Mouse (Mus musculus): ENCODE results near the gene Raver1.

Gene Raver1

DNA sequence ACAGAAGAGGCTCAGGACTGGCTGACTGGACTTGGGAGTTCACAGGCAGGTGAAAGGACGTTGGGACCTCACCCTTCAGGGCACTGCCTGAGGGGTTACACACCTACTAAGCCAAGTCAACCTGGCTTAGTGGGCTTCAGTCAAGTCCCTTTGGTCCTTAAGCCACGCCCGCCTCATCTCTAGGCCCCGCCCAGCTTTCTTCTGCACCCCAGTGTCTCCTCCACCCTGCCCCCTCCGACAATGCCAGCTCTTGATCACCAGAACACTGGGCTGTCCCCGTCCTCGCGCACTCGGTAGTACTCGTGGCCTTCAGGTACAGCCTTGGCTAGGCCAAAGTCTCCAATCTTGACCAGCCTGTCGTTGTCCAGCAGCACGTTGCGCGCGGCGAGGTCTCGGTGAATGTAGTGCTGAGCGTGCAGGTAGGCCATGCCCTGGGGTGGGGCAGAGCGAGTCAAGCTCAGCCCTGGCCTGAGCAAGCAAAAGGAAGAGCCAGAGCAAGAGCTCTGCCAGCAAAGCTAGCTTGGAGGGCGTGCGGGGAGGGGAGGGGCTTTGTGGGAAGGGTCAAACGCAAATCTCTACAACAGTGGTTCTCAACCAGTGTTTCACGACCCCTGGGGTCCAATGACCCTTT is 15.9 kb upstream of the Raver1 start:
- in situ Hi-C loops (cut with MboI) = no loop called here

DNA sequence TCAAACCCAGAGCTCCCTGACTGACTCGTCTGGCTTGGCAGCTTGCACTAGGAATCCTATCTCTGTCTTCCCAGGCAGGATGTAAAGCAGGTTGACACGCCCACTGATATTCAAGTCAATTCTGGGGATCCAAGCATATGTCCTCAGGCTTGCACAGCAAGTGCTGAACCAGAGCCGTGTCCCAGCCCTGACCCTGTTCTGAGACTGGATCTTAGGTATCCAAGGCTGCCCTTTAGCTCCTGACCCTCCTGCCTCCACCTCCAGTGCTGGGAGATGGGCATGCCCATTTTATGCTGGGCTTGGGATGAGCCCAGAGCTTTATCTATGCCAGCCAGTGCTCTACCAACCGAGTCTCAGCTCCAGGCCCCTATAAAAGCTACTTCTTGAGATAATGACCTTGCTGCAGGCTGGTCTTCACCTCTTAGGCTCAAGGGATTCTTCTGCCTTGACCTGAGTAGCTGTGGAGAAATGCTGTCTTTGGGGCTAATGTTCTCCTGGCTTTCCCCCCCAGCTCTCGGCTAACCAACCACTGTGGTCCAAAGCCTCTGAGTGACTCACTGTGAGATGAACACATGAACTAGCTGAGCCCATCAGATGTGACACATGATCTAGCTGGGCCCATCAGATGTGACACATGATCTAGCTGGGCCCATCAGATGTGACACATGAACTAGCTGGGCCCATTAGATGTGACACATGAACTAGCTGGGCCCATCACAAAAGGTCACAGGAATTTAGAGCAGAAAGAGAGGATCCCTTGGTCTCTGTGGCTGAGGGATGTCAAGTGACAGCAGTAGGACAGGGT is 14.2 kb upstream of the Raver1 start:
- in situ Hi-C loops (cut with MboI) = no loop called here

DNA sequence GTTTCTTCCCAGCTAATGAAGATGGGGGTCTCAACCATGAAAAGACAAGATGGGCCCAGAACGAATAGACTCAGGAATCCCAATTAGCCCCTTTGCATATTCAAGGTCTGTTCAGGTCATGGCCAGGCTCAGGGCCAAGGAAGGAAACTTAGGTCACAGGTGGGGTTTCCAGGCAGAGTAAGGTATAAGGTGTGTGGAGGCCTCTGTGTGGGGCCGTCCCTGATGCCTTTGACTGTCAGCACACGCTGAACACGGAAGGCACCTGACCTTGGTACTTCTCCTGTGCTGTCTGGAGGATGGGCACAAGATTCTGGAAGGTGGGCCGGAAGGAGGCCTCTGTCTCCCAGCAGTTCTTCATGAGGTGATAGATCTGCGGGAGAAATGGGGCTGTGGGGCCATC is 13.0 kb upstream of the Raver1 start:
- in situ Hi-C loops (cut with MboI) = no loop called here

DNA sequence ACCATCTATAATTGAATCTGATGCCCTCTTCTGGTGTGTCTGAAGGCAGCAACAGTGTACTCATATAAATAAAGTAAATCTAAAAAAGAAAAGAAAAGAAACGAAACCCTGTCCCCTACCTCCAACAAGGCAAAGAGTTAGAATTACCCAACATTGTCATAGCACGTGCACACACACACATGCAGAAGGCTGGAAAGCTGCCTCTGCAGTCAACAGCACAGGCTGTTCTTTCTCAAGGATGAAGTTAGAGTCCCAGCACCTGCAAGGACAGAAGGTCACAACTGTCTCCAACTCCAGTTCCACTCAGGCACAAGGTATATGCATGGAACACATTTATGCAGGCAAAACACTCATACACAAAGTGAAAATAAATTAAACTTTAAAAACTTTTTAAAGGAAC is 10.3 kb upstream of the Raver1 start:
- in situ Hi-C loops (cut with MboI) = no loop called here

DNA sequence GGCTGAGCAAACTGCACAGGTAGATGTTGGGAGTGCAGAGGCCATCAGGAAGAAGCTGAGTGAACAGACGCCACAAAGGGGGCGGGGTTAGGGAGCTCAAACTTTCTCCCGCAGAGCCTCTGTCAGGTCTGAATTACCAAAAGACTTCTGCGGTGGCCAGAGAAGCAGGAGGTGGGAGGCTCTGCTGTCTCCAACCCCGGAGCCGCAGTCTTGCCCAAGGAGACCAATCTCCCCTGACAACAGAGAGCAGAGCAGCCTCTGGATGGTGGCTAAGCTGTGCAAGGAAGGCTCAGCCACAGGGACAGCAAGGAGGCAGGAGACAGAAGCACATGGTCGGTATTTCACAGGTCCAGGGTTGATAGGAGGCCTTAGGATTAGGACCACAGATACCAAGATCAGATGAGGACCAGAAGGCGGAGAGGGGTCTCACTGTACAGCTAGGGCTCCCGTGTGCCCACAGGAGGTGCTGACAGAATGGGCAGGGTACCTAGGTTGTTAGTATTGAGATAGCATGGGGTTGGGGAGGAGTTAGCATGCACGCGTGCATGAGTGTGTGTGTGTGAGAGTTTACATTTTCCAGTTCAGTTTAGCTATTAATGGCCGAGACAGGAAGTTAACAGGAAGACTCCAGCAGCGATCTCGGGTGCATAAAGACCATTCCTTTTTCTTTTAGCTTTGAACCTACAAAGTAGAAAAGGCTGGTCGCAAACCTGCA is 8.8 kb upstream of the Raver1 start:
- in situ Hi-C loops (cut with MboI) = no loop called here

DNA sequence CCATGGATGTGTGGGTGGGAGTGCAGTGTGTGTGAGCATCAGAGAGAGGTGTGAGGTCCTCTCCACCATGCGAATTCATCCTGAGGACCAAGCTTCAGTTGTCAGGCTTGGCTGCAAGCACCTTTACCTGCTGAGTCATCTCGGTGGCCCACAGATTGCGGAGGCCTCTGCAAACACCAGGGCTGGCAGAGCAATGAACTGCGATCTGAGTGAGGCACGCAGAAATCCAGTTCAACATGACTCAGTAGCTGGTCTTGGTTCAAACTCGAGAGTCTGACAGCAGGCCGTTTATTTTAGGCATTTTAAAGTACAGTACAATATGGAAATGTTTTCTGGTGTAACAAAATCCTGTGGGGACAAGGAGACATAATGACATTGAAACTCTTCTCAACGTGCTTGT is 6.0 kb upstream of the Raver1 start:
- in situ Hi-C loops (cut with MboI) = no loop called here

DNA sequence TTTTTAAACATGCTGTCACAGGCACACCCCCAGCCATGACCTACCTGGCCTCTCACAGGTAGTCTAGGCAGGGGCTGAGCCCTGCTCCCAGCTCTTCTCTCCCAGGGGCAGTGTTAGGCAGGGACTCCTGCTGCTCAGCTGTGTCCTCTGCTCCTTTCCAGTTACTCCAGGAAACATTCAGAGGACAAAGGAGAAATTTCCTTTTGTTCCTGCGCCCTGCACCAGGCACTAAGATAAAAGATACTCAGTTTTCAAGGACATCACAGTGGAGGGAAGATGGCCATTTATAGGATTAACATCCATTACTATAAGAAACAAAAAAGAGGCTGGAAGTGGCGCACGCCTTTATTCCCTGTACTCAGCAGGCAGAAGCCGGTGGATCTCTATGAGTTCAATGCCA is 4.2 kb upstream of the Raver1 start:
- in situ Hi-C loops (cut with MboI) = no loop called here

DNA sequence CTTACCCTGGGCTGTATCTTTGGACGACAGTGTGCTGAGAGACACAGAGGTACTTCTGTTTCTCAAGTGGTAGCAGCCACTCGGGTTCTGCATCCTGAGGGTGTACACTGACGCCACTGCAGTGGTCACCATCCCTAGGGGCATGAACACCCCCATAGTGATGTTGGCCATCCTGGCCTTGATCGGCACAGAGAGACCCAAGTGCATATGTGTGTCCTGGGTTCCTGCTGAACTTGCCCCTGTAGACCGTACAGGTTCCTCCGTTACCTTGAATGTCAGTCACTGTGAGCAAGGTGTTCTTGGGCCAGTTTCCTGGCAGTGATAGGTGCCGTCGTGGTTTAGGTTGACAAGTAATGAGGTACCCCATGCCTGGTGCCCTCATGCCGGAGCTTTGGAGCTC is 1.6 kb upstream of the Raver1 start:
- in situ Hi-C loops (cut with MboI) = no loop called here

DNA sequence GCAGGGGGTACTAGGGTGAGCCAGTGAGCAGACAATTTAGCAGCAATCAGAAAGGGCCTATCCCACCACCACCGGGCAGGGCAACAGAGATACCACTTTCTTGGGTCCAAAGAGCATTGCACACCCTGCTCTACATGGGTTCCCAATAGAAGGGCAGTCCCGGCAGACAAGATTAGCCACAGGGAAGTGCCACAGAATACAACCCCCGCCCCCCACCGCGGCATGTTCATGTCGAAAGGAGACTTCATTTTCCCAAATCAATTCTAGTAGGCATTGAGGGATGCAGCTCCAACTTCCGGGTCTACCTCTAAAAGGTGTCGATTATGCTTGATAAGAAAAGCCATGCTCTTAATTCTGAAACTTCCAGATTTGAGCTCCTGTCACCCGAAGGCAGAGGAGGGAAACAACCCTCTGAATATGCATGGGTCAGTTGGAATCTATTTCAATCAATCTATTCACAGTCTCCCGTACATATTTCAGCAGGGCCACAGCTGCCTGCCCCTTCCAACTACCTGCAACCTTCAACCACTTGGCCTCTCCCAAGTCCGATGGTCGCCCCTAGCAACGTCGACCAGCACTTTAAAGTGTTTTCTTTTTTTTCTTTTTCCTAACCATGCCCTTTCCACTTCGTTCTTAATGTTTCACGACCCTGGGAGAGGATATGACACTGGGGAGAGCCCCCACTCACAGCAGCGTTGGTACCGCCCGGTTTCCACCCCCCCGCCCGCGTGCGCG is 669 bp downstream of the Raver1 start:
- in situ Hi-C loops (cut with MboI) = no loop called here

DNA sequence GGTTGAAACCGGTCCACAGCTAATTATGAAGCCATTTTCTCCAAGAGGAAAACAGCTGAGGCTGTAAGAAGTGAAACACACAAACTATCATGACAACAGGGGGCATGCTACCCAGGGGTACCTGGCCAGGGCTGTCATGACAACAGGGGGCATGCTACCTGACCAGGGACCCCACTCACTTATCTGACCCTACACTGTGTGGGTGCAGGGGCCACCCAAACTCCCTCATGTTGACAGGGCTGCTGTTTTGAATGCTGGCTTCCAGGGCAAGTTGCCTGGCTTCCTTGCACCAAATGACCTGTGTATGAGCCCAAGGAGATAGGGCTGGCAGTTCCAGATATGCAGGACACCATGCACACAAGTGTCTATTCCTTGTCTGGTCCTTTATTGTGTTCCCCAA is 1.3 kb downstream of the Raver1 start:
- in situ Hi-C loops (cut with MboI) = no loop called here

DNA sequence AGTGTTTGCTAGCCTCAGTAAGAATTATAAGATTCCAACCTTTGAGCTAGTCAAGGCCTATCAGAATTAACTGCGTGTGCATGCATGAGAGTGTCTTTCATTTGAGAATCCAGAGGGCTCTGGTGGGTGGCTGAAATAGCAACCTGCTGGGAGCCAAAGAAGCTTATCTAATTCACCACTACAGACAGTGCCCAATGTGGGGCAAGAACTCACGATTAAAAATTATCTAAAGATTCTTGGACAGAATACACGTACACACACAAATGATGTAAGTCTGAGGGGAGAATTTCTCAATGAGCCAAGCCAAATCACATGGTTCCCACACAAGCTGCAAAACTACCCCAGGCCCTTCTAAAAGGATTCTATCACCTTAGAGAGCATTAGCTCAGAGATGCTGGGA is 8.5 kb downstream of the Raver1 start:
- in situ Hi-C loops (cut with MboI) = no loop called here

DNA sequence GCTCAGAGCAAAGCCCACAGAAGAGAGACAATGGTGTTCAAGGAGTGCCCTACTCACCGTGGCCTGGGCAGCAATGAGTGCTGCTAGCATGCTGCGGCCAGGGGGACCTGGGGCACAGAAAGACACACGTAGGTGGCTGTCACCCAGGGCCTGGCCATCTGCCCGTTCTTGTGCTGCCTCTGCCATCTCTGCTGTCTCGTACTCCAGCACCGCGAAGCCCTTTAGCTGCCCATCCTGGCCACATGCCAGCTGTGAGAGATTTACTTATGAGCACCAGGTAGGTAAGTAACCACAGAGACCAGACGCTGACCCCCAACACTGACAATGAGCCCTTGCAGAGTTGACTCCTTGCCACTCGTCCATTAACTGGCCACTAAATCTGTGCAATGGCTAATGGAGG is 10.7 kb downstream of the Raver1 start:
- in situ Hi-C loops (cut with MboI) = no loop called here

DNA sequence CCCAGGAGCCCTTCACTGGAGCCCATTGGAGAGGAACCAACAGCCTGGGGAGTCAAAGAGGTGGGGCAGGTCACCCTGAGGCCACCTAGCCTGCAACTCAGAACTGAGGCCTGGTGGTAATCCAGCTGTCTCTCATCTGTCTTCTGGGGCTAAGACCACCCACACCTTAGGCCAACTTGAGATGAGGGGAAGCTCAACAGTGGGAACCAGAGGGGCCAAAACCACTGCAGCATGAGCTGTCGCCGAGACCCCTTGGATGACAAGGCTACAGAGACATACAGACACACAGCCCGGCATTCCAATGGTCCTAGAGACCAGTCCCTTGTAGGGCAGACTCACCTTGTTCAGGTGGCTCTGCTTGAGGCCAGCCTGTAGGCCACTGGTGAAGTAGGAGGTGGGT is 16.2 kb downstream of the Raver1 start:
- in situ Hi-C loops (cut with MboI) = no loop called here

DNA sequence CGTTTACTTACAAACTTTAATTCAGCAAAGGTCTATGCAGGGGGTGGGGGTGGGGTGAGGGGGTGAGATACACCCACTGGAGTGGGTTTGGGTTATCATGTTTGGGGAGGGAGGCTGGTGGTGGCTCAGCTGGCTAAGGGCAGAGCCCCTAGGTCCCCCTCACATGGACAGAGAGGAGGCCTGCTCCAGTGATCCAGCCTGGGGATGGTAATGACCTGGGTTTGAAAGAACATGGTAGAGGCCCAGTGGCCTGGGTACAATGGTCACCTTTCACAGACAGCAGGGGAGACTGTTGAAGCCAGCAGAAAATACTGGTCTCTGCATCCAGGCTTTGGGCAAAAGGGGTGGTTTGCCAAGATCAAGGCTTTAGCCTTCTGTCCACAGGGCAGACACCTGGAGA is 17.6 kb downstream of the Raver1 start:
- in situ Hi-C loops (cut with MboI) = loop anchor here (5.0 kb wide), 1 partner anchor 42 kb away; the partner anchor contains the start of gene Icam5

DNA sequence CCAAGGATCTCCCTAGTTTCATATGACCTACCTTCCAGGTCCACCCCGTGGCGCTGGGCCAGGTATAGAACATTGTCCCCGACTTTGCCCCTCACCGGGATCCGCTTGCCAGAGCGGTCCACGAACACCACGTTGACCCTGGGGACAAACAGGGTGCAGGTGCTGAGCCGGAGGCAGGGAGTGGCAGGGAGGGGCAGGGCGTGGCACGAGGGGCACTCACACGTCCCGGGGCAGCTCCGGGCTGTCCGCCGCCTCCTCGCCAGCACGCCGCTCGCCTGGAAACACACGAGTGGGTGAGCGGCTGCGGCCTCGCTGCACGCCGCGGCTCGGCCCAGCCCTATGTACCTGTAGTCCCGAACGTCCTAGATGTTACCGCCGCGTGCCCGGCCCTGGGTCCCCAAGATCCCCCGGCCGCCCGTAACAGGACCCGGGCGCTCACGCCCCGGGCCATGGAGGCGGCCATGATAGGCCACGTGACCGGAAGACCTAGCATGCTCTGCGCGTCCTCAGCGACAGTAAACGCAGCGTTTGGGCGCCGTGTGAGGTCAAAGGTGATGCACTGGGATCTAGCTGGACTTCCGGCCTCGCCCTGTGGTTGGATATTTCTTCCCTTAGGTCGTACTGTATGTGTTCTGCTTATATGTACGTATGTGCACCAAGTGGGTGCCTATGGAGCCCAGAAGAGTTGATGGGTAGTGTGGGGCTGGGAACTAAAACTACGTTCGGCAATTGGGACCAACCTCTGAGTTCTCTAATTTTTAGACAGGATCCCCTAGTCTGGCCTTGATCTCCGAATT is 18.6 kb downstream of the Raver1 start, which contains the start of the genes Gm49373 and Fdx1l:
TSS of gene Gm49373 (minus strand) at position 53 of the 797 bp plus-strand sequence.
TSS of gene Fdx1l (minus strand) at position 571 of the 797 bp plus-strand sequence.
- in situ Hi-C loops (cut with MboI) = loop anchor here (5.0 kb wide), 1 partner anchor 41 kb away; the partner anchor contains the start of gene Icam5

DNA sequence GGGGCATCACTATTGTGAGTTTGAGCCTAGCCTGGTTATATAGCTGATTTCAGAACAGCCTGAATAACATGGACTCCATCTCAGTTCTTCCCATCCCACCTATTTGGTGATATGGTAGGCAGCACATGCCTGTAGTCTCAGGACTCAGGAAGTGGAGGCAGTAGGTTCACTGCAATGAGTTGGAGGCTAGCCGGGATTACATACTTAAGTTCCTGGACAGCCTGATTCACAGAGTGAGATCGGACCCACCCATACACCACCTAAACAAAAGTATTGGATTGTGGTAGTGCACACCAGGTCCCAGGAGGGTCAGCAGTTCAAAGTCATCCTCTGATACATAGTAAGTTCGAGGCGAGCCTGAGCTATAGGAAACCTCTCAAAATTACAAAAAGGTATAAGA is 19.2 kb downstream of the Raver1 start:
- in situ Hi-C loops (cut with MboI) = loop anchor here (5.0 kb wide), 1 partner anchor 40 kb away; the partner anchor contains the start of gene Icam5

DNA sequence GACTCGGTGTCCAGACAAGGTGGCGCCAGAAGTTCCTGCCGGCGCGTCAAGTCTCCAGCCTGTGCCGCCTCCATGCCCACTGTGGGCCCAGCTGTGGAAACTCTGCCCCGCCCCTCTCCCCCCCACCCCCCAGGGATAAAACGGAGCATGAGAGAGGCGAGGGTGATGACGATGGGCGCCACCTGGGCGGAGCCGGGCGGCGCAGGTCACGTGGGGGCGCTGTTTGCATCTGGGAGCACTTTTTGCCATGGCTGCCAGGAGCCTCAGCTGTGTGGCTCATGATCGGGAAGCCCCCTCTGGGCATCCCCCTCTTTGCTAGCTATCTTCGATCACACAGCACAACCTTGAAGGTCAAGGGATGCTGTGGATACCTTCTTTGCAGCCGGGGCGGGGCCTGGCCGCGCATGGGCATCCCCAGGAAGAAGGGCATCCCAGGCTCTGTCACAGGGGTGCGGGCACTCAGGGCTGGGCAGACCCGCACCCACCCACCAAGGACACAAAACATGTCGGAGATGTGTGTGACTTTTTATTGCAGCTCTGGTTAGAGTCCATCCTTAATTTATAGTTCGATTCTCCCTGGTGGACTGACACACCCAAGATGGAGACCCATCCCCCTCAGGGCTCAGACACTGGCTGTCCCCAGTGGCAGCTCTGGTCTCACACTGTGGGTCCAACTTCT is 24.7 kb downstream of the Raver1 start, which contains the start of gene Zglp1:
TSS of gene Zglp1 (minus strand) at position 88 of the 679 bp plus-strand sequence.
- in situ Hi-C loops (cut with MboI) = no loop called here

DNA sequence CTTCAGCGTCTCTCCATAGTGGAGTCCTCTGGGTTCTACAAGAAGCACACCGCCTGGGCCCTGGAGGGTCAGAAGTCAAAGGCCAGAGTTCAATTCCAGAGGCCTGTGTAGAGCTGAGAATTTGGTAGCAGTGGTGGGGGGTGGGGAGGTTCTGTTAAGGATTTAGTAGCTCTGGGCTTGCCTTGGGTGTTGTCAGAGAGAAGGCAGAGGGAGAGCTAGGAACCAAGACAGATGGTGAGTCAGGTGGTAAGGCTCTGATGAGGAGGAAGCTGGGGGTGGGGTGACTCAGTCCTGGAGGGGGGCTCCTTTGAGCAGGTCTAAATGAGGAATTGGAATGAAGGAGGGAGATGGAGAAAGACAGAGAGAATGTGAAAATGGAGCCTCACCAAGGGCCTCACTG is 28.9 kb downstream of the Raver1 start:
- in situ Hi-C loops (cut with MboI) = no loop called here

DNA sequence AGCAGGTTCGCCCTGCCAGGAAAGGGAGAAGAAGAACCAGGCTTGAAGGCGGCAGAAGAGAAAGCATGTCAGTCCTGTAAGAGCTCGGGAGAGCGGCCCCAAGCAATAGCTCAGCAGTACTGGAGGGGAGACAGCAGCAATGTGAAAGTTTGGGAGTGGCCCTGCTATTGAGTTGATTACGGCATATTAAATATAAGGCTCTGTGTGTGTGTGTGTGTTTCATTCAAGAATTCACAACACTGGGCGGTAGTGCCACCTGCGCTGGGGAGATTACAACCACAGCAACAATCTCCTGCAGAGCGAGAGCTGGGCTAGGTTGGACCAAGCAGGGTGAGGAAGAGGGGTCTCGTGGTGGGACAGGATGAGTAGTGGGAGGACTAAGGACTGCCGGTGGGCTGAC is 40.2 kb downstream of the Raver1 start:
- in situ Hi-C loops (cut with MboI) = no loop called here

DNA sequence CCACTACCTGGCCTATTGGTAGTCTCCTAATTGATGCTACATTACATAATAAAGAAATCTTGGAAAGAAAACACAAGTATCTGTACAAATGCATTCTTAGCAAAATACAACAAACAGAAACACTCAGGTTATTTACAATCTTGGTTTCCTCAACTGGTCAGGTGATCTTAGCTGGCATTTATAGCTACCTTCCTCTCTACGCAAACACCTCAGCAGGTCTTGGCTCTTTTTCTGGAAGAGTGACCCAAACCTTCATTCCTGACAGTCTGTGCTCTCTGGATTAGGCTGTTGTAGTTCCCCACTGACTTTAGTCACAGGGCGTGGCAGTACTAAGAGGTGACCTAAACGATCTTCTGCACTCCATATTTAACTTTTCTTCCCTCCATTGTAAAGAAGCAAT is 46.6 kb downstream of the Raver1 start:
- in situ Hi-C loops (cut with MboI) = no loop called here
